Comparison of ENCODE assay signal across 8 mouse cellular contexts in the genomic region with DNA sequence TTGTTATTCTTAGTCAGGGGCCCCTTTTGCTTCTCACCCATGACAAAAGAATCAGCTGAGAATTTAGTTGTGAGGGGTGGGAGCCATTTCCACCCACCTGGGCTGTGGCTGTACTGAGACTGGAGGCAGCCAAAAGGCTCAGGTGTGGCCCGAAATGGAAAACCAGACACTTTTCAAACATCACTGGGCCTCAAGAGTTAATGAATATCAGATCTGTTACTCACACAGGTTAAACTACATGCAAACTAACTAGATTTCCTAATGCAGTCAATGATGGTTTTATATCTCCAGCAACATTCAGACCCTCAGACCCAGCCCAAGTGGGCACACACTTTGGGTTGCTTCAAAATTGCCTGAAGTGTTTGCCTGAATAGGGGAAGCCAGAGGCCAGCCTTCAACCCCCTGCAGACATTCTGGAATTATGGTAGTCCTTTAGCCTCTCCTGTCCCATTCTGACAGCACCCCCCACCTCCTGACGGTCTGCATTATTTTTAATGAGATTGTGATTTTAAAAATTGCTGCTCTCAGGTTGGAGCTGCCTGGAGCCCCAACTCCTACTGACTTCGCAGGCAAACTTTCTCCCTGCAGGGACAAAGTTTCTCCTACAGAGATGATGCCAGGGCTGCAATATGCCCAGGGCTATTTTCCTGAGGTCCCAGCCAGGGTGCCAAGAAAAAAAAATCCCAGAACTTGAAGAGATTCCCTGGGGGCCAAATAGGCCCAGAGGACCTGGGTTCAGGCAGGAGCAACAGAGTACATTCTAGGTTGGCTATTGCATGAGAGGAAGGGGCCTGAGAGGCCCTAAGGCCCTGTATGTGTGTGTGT. TPM values are rescaled to one million over a fixed set of nuclear protein-coding genes. Genes with fewer than 3 reads are reported as not detected.
DNase-seq lines count a peak whose midpoint lies in the region; ATAC-seq and TF ChIP-seq lines count a peak whose summit lies in the region.

No protein-coding gene starts in this region.

- intact Hi-C loops in heart, adult 2 months (cut with DNase I), result no loop called here
- intact Hi-C loops in heart, postnatal 36 days (cut with DNase I), result no loop called here

- H3K27ac ChIP-seq in heart, adult 2 months, result peak overlapping the region; percentile 49
- no peak overlapping the region; the same call in 1 of the 2 replicates for H3K27ac ChIP-seq in brown adipose tissue, adult 24 weeks (replicated peaks; ENCODE audit: low read depth, low read length)
- peak overlapping the region; percentile 96 for H3K27ac ChIP-seq in hindbrain, embryonic 16.5 days (ENCODE audit: low read depth, low read length)
- peak overlapping the region; percentile 99 for H3K27ac ChIP-seq in midbrain, embryonic 11.5 days (ENCODE audit: low read depth, low read length)

- peak overlapping the region; percentile 90 for H3K4me2 ChIP-seq in hindbrain, embryonic 16.5 days (ENCODE audit: low read length)
- peak overlapping the region; percentile 72 for H3K4me2 ChIP-seq in midbrain, embryonic 11.5 days

- 69% methylated on average over 3 of the region's 3 CpGs for WGBS in heart, adult 2 months
- 23% methylated on average over 3 of the region's 3 CpGs for WGBS in hindbrain, embryonic 16.5 days
- WGBS in midbrain, embryonic 11.5 days, result 23% methylated on average over 3 of the region's 3 CpGs

- H3K9me3 ChIP-seq in hindbrain, embryonic 16.5 days (ENCODE audit: control insufficient read depth, low read length), result no peaks in the 10 kb centered on the region
- H3K9me3 ChIP-seq in midbrain, embryonic 11.5 days (ENCODE audit: control insufficient read depth, low read length), result no peaks in the 10 kb centered on the region

- no peaks in the 10 kb centered on the region for H3K27me3 ChIP-seq in heart, adult 2 months (ENCODE audit: control insufficient read depth, insufficient read depth, low read length)
- H3K27me3 ChIP-seq in hindbrain, embryonic 16.5 days (replicated peaks; ENCODE audit: control insufficient read depth, insufficient read depth, low read length), result no peaks in the 10 kb centered on the region
- H3K27me3 ChIP-seq in midbrain, embryonic 11.5 days (ENCODE audit: control insufficient read depth, insufficient read depth, low read length), result peaks cover 33% of the 10 kb centered on the region

- H3K4me3 ChIP-seq in heart, adult 2 months, result peak overlapping the region; percentile 36
- H3K4me3 ChIP-seq in brown adipose tissue, adult 24 weeks (ENCODE audit: insufficient read depth, low read depth, low read length), result peak overlapping the region; percentile 92
- H3K4me3 ChIP-seq in hindbrain, embryonic 16.5 days (ENCODE audit: low read length), result peak overlapping the region; percentile 77
- H3K4me3 ChIP-seq in midbrain, embryonic 11.5 days (ENCODE audit: low read depth, low read length), result peak overlapping the region; percentile 91

- H3K4me1 ChIP-seq in heart, adult 2 months (ENCODE audit: control insufficient read depth, insufficient read depth, low read length), result no peaks in the 10 kb centered on the region
- peaks cover 20% of the 10 kb centered on the region for H3K4me1 ChIP-seq in brown adipose tissue, adult 24 weeks (ENCODE audit: control insufficient read depth, insufficient read depth, insufficient read length, low read length)
- H3K4me1 ChIP-seq in hindbrain, embryonic 16.5 days (ENCODE audit: control insufficient read depth, insufficient read depth, low read depth, low read length), result no peaks in the 10 kb centered on the region
- peaks cover 5% of the 10 kb centered on the region; the same call in 1 of the 2 replicates for H3K4me1 ChIP-seq in midbrain, embryonic 11.5 days (ENCODE audit: control insufficient read depth, insufficient read depth, low read length)

- H3K79me2 ChIP-seq in heart, adult 2 months (replicated peaks; ENCODE audit: control insufficient read depth, insufficient read depth, low read length), result no peaks in the 10 kb centered on the region; the same call in 1 of the 2 replicates

- TF ChIP-seq POLR2A in heart, adult 2 months (IDR thresholded peaks at IDR 0.05; ENCODE audit: insufficient read depth, low read depth, low read length), result no peak

- no peak for DNase-seq in heart, adult 2 months
- DNase-seq in heart, postnatal 36 days, result no peak
- no peak for DNase-seq in midbrain, embryonic 11.5 days (ENCODE audit: low spot score, missing footprints)
- no peak for DNase-seq in layer of hippocampus, adult 9-10 months (ENCODE audit: low spot score)
- DNase-seq in yolk sac, embryonic 10.5 days (ENCODE audit: low spot score), result no peak
- DNase-seq in spleen, adult 18-20 months, result no peak

- TF ChIP-seq CTCF in heart, adult 2 months (IDR thresholded peaks at IDR 0.05), result no peak

- ATAC-seq in hindbrain, embryonic 16.5 days, result no peak
- ATAC-seq in midbrain, embryonic 11.5 days (ENCODE audit: low FRiP score), result no peak

- peaks cover 8% of the 10 kb centered on the region for H3K36me3 ChIP-seq in heart, adult 2 months (ENCODE audit: control insufficient read depth, insufficient read depth, low read length)
- H3K36me3 ChIP-seq in hindbrain, embryonic 16.5 days (ENCODE audit: control insufficient read depth, insufficient read depth, low read length), result no peaks in the 10 kb centered on the region
- no peaks in the 10 kb centered on the region; the same call in 1 of the 2 replicates for H3K36me3 ChIP-seq in midbrain, embryonic 11.5 days (ENCODE audit: control insufficient read depth, insufficient read depth, low read length)

- peak overlapping the region; percentile 73 for H3K9ac ChIP-seq in heart, adult 2 months (ENCODE audit: low read depth, low read length)
- peak overlapping the region; percentile 94 for H3K9ac ChIP-seq in hindbrain, embryonic 16.5 days (ENCODE audit: low read depth, low read length)
- H3K9ac ChIP-seq in midbrain, embryonic 11.5 days (ENCODE audit: low read length), result peak overlapping the region; percentile 98

- TF ChIP-seq EP300 in heart, adult 2 months (IDR thresholded peaks at IDR 0.05; ENCODE audit: insufficient read depth, low read depth, low read length), result no peak

RNA-seq across cellular contexts. Expression of gene Nr2f2, which starts 9.6 kb away (rescaled TPM):
- 10 to 100 TPM; 16.4 to 18.8 TPM for total RNA-seq in heart, adult 2 months (2021)
- polyA plus RNA-seq in heart, adult 2 months (2012; rRNA removed), result 22.9 and 39.3 TPM in 2 replicates
- 10 to 100 TPM; 18.9 to 23.9 TPM for total RNA-seq in heart, postnatal 36 days (2021)
- 10.5 and 14.5 TPM in 2 replicates for polyA plus RNA-seq in brown adipose tissue, adult 24 weeks (2012; ENCODE audit: insufficient read depth, insufficient read length, missing spikeins)
- 63.1 and 68.9 TPM in 2 replicates for polyA plus RNA-seq in hindbrain, embryonic 16.5 days (2015; fragmentation: Nextera tagmentation; extraction: Ambion mirVana)
- 114 and 122 TPM in 2 replicates for polyA plus RNA-seq in midbrain, embryonic 11.5 days (2014; fragmentation: Nextera tagmentation; extraction: Ambion mirVana)

Comparison
In these comparisons a context has a peak if more than half of its experiments do, and no peak if none do; other contexts are left out.
1. H3K4me3 ChIP-seq: peak in every context shown above with its lines; median percentile 92 in brown adipose tissue, adult 24 weeks; 91 in midbrain, embryonic 11.5 days; 77 in hindbrain, embryonic 16.5 days; 36 in heart, adult 2 months.